Mouse (Mus musculus) Patski (cell line): ENCODE results near the gene Slc26a8. TPM values are rescaled to one million over a fixed set of nuclear protein-coding genes. Genes with fewer than 3 reads are reported as not detected.
"Not testable (repeated sequence)": the region's sequence is repeated elsewhere in the genome, so short reads cannot be mapped to it uniquely, and the experiment has no call there.

ENCODE experiments used
- ATAC-seq: fragments of 100-300 bp; one replicate; pipeline ENCODE4 v1.8.0; 2021
- CTCF ChIA-PET: fragments of 350-600 bp; sonication (Branson Sonifier 250); formaldehyde crosslinking; loops from one replicate; lab custom pipeline; 2022; ENCODE audit warnings: inconsistent platforms; lab: Charles Lee
- POLR2A ChIA-PET: fragments of 350-600 bp; sonication (Branson Sonifier 250); formaldehyde crosslinking; loops from one replicate; lab custom pipeline; 2022; ENCODE audit warnings: antibody characterized with exemption, inconsistent platforms; lab: Charles Lee
- DNase-seq: peaks from one replicate; pipeline ENCODE4 v3.0.0-alpha.2; 2011; ENCODE audit warnings: low read depth, low spot score
- H3K27me3 ChIP-seq: fragments of 371-371 bp; one replicate; pipeline ENCODE4 v1.5.1; 2021
- CTCF ChIP-seq: fragments of 100-300 bp; IDR thresholded peaks from one replicate; pipeline ENCODE4 v1.5.1; 2021
- in situ Hi-C: fragments of 300-500 bp; cut with MboI; formaldehyde crosslinking; loops from 3 replicates; pipeline ENCODE4 v1.11.1; 2018; ENCODE audit warnings: low pct_unique_long_range_greater_than_20kb, mixed read lengths
- polyA plus RNA-seq: library from polyadenylated mRNA; unstranded; gene quantifications from one replicate; pipeline ENCODE4 v1.2.3, GENCODE M21; 2021

Slc26a8 gene
- 0.73 TPM for polyA plus RNA-seq

DNA sequence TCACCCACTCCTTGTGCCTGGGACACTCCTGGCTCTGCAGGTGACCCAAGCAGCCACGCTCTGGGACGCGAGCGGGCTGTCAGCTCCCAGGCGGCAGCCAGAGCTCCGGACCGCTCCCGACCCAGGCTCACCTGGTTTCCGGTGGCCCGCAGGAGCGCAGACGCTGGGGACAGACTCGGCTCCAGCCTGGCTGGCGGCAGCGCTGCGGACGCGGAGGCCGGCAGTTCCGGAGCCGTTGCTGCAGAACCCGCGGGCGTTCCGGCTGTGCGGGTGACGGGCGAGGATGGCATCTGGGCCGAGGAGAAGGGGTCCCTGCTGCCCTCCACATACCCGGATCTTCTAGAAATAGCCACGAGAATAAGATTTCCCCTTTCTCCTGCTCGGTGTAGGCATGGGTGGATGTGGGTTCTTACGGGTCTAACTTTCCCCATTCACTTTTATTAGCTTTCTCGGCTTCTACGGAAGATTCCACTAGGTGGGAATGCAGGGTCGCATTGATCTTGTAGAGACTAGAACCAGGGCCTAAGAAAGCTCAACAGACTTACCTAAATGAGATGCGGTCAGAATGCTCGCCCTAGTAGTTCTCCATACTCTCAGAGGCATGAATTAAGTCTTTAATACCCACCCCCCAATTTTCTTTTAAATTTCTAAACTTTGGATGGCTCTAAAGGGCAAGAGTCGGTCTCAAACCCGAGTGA is at the start of gene Slc26a8:
Gene Slc26a8, minus strand, starts transcription at position 648 of the 698 bp plus-strand sequence.
- DNase-seq (no peak), ATAC-seq (no peak)
- in situ Hi-C loops, result no loop called here
- no peak for TF ChIP-seq CTCF
- H3K27me3 ChIP-seq, result no peaks in the 10 kb centered on the region
- ChIA-PET CTCF (interaction anchor here (1.7 to 2.7 kb wide), 2 partner anchors 12 to 72 kb away, joined by 4 to 6 read pairs; no protein-coding TSS in a partner anchor), POLR2A (interaction anchor here (0.6 kb wide), 1 partner anchor 77 kb away, joined by 6 read pairs; no protein-coding TSS in a partner anchor)

DNA sequence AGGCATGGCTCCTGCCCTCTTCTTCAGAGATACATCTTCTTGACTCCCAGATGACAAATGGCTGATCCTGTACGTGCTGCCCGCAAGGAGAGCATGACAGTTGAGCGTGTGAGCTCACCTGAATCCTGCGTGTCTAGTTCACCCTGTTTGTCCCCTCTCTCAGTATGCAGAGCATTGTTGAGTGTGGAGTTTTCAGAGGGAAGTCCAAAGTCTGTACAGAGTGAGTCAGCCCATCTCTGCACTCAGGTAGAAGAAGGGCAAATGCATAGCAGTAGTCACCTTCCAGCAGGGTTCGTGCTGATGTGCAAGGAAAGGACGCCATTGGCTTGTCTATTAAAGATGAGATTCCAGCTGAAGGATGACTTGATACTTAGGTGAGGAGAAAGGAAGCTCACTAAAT is 49.2 kb upstream of the Slc26a8 start:
- CTCF ChIA-PET, result interaction anchor here (3.3 kb wide), 1 partner anchor 46 kb away, joined by 9 read pairs; no protein-coding TSS in a partner anchor
- H3K27me3 ChIP-seq, result no peaks in the 10 kb centered on the region
- in situ Hi-C loops, result no loop called here
- no peak for DNase-seq
- POLR2A ChIA-PET, result no interaction called here
- no peak for ATAC-seq
- TF ChIP-seq CTCF, result no peak

DNA sequence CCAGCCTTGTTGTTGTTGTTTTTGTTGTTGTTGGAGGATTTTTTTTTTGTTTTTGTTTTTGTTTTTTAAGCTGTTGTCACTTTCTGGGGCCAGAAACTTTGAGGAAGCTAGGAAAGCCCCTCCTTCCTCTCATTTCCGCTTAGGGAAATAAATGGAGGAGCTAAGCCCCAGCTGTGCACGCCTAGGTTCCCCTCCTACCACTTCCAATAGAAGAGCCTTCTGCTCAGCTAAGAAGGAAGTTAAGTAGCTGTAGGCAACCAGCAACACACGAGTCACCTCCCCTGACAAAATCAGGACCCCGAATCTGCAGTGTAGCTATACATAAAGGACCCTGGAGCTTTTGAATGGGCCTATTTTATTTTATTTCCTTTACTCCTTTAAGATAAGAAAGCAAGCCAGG is 47.9 kb upstream of the Slc26a8 start:
- POLR2A ChIA-PET, result interaction anchor here (1.0 kb wide), 1 partner anchor 9 kb away, joined by 3 read pairs; no protein-coding TSS in a partner anchor
- H3K27me3 ChIP-seq, result no peaks in the 10 kb centered on the region
- DNase-seq (no peak), ATAC-seq (no peak)
- no peak for TF ChIP-seq CTCF
- CTCF ChIA-PET, result interaction anchor here (1.0 to 3.3 kb wide), 2 partner anchors 12 to 45 kb away, joined by 3 to 9 read pairs; partner anchors contain the start of gene AC170998.1
- in situ Hi-C loops, result no loop called here

DNA sequence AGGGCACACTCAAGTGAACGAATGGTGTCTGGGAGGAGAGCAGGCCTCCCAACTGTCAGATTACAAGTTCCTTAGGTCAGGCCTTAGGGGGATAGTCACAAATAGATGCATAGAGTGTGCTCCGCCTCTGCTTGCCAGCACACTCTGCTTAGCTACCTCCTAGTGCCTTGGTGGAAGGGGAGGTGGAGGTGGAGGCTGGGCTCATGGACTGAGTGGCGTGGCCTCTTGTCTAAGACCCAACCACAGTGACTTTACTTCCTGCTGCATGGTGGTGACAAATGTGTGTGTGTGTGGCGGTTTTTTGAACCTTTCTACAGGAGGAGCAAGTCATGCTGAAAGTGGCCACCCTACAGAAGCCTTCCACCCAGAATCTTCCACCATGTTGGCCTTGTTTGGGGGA is 46.5 kb upstream of the Slc26a8 start:
- POLR2A ChIA-PET, result no interaction called here

DNA sequence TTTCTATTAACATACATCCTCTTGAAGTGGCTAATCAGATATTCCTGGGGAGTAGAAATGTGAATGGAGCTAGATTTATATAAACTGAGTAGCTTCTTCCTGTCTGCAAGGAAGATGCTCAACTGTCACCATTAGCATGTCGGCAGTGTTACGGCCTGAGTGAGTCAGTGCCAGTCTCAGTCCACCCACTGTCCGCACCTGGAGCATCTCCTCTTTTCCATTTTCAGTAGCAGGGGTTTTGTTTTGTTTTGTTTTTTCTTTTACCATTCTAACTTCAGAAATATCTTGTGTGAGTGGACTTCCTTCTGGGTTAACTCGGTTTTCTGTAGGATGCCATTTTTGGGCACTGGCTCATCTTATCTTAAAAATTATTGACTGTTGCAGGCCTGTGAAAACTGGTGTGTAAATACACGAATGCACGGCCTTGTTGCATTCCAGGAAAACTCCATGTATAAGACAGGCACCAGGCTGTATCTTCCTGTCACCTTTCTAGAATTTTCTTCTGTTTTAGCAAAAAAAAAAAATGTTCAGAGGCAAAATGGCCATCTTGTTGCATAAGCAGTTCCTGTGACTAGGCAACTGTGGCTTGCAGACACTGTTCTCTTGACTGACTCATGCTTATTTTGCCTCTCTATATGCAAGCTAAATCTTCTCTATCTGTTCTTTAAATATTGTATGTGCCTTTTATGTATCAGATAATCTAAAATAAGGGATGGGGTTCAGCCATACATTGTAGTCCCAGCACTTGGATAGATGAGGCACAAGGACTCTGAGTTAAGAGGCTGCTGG is 45.5 kb upstream of the Slc26a8 start:
- no peak for TF ChIP-seq CTCF
- POLR2A ChIA-PET, result interaction anchor here (1.5 kb wide), 1 partner anchor 8 kb away, joined by 3 read pairs; no protein-coding TSS in a partner anchor
- ATAC-seq, result no peak
- in situ Hi-C loops, result no loop called here
- H3K27me3 ChIP-seq, result no peaks in the 10 kb centered on the region
- DNase-seq, result no peak
- CTCF ChIA-PET, result no interaction called here

More for the DNA sequence above, 46.5 kb upstream of the Slc26a8 start:
- no peak for TF ChIP-seq CTCF
- in situ Hi-C loops, result no loop called here
- CTCF ChIA-PET, result no interaction called here
- DNase-seq, result no peak
- no peaks in the 10 kb centered on the region for H3K27me3 ChIP-seq
- ATAC-seq, result no peak

DNA sequence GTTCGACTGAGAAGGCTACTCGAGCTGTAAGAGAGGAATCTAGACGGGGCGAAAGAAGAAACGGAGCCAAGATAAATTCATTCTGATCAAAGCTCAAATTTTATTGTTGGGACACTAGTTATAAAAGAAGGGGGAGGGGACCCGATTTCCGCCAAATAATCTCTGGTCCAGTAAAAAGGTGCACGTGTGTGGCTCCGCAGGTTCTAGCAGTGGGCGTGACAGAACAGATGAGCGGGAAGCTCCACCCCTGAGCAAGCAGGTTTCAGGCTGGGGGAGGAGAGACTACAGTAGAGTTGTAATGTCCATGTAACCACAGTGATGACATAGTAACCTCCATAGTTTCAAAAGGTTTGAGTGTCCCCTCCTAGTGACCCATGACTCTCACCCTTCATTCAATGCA is 37.5 kb upstream of the Slc26a8 start:
- POLR2A ChIA-PET, H3K27me3 ChIP-seq, CTCF ChIA-PET: not testable (repeated sequence)

DNA sequence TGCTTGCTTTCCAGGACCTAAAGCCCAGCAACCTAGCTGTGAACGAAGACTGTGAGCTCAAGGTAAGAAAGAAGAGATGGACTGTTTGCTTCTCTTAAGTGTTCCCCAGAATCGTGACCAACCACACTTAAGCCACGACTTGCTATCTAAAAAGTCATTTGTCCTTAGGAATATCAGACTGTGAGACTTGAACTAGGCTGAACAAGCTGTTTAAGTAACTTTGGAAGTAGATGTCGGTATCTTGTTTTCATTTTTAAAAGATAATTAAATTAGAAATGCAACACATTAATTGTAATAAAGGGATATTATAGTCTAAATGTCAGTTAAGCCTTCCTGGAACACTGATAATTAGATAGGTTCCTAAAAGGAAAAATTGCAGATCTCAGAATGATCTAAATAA is 35.8 kb upstream of the Slc26a8 start, which contains the start of gene AC170998.1:
Gene AC170998.1, plus strand, starts transcription at position 301 of the 400 bp plus-strand sequence.
- no peak for DNase-seq
- TF ChIP-seq CTCF, result no peak
- no peak for ATAC-seq
- in situ Hi-C loops, result no loop called here
- ChIA-PET CTCF (interaction anchor here (0.9 to 1.5 kb wide), 2 partner anchors 13 to 22 kb away, joined by 3 read pairs; no protein-coding TSS in a partner anchor), POLR2A (no interaction called here)
- H3K27me3 ChIP-seq, result no peaks in the 10 kb centered on the region

More for the DNA sequence above, 37.5 kb upstream of the Slc26a8 start:
- ATAC-seq, DNase-seq, in situ Hi-C loops: not testable (repeated sequence)

DNA sequence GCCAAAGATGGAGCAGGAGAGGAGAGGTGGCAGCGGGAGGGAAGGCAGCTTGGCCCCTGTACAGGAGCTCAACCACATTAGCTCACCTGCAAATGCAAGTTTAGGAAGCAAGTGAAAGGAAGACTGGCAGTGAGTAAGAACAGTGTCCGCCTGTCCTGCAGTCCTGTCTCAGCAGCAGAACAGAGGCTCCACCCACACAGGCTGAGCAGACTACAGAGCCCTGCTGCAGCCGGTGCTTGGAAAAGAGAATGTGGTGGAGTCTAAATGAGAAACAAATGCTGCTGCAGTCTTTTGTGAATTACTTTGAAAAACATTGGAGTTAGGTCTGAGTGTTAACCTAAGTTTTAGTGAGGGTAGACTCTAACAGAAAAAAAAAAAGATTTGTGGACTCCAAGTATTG is 27.5 kb upstream of the Slc26a8 start:
- no peak for ATAC-seq
- CTCF ChIA-PET, result interaction anchor here (0.9 kb wide), 1 partner anchor 13 kb away, joined by 3 read pairs; no protein-coding TSS in a partner anchor
- no peaks in the 10 kb centered on the region for H3K27me3 ChIP-seq
- in situ Hi-C loops, result no loop called here
- DNase-seq, result no peak
- POLR2A ChIA-PET, result interaction anchor here (0.7 kb wide), 1 partner anchor 25 kb away, joined by 3 read pairs; no protein-coding TSS in a partner anchor
- TF ChIP-seq CTCF, result no peak

DNA sequence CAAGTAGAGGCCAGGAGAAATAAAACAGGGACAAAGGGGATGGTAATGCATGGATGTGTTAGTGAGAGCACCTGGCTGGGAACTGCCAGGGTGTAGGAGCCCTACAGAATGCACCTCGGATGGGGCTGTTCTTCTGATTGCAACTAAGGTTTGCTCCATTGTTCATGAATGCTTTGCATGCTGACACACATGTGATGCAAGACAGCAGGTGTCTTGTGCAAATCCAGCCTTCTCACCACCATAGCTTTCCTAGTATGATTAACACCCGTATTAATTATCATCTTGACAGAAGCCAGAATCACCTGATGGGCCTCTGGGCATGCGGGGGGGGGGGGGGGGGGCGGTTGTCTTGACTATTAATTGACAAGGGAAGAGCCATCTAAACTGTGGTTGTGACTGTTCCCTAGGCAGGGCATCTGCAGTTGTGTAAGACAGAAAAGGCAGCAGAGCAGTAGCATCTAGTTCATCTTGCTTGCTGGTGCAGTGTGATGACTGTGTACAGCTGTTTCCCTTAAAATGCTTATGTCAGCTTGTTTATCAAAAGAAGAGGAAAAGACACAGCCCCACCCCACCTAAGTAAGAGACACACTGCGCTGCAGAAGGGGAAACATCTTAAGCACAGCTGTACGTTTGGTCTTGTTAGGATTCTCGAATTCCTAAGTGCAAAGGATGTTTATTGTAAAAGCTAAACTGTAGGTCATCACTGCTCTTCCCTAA is 26.0 kb upstream of the Slc26a8 start:
- DNase-seq (no peak), ATAC-seq (no peak)
- no peak for TF ChIP-seq CTCF
- ChIA-PET CTCF (interaction anchor here (1.5 kb wide), 1 partner anchor 10 kb away, joined by 4 read pairs; no protein-coding TSS in a partner anchor), POLR2A (no interaction called here)
- H3K27me3 ChIP-seq, result no peaks in the 10 kb centered on the region
- in situ Hi-C loops, result no loop called here

DNA sequence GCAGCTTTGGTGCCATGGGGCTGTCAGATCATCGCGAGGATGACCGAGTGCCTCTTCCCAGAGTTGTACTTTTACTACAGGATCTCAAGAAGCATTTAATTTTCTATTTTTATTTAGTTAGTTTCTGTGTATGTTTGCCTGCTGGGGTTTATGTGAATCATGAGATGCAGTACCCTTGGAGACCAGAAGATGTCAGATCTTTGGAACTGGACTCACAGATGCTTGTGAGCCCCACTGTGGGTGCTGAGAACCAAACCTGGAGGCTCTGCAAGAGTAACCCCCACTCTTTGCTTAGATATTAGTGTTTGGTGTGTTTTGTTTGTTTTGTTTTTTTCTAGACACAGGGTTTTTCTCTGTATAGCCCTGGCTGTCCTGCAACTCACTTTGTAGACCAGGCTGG is 24.0 kb upstream of the Slc26a8 start:
- ChIA-PET POLR2A (no interaction called here), CTCF (no interaction called here)
- in situ Hi-C loops, result no loop called here
- no peaks in the 10 kb centered on the region for H3K27me3 ChIP-seq
- no peak for ATAC-seq
- peak; percentile 51 for TF ChIP-seq CTCF
- no peak for DNase-seq
